Mouse (Mus musculus): ENCODE results near the gene Fgb. TPM values are rescaled to one million over a fixed set of nuclear protein-coding genes. Genes with fewer than 3 reads are reported as not detected.

Gene Fgb
- polyA plus RNA-seq, 1 experiment = not detected

DNA sequence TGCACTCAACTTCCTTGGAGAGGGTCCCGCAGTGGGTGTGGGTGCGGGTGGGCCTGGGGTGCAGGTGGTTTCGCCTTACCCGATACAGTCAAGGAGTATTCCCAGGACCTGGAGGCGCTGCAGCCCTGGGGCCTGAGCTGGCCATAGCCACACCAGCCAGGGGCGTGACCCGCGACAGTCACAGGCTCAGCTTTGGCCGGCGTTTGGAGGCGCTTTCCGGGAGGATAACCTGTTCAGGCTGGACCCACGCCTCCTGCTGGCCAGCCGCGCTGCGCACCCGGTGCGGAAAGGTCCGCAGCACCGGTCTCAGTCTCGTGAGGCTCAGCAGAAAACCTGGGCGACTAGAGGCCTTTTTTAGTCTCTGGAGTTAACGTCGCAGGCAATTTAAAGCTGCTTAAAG lies 54.3 kb downstream of the Fgb start:
- 9% methylated on average over 24 of the region's 24 CpGs for WGBS
- TF ChIP-seq POLR2A (IDR thresholded peaks at IDR 0.05; ENCODE audit: low read depth, low read length) (no peak), CTCF (IDR thresholded peaks at IDR 0.05; ENCODE audit: extremely low read depth, insufficient read depth, insufficient read length, insufficient replicate concordance) (no peak)
- H3K36me3 ChIP-seq (ENCODE audit: control insufficient read depth, insufficient read depth, low read length) = no peaks in the 10 kb centered on the region
- H3K4me1 ChIP-seq (ENCODE audit: control insufficient read depth, insufficient read depth, insufficient read length) = no peaks in the 10 kb centered on the region
- H3K27me3 ChIP-seq (ENCODE audit: control insufficient read depth, insufficient read depth, low read length) = no peaks in the 10 kb centered on the region
- no peak for DNase-seq (ENCODE audit: low read depth in 1 of 2, low spot score in 2 of 2)
- H3K27ac ChIP-seq (ENCODE audit: insufficient read depth, low read length) = no peak overlapping the region
- no peak overlapping the region for H3K4me3 ChIP-seq (ENCODE audit: extremely low read depth, insufficient read depth, insufficient read length)

DNA sequence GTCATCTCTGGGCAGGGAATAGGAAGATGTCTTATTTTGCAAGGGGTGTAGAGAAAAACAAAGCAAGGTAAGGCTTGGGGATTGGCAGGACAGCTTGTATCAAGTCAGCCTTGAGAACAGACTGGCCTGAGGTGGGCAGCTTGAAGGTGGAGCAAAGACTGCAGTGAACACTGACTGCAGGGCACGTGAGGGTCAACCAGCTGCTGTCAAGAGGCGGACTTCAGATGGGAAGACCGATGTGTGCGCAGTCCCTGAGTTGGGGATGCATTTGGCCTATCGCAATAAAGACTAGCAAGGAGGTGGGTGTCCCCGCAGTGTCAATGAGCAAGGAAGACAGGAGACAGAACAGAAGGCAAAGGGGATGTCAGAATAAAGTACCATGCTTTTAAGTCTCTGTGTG lies 56.7 kb downstream of the Fgb start:
- Histone ChIP-seq H3K27ac (ENCODE audit: insufficient read depth, low read length) (no peak overlapping the region), H3K27me3 (ENCODE audit: control insufficient read depth, insufficient read depth, low read length) (no peaks in the 10 kb centered on the region), H3K4me3 (ENCODE audit: extremely low read depth, insufficient read depth, insufficient read length) (no peak overlapping the region), H3K4me1 (ENCODE audit: control insufficient read depth, insufficient read depth, insufficient read length) (no peaks in the 10 kb centered on the region), H3K36me3 (ENCODE audit: control insufficient read depth, insufficient read depth, low read length) (no peaks in the 10 kb centered on the region)
- no peak for DNase-seq (ENCODE audit: low read depth in 1 of 2, low spot score in 2 of 2)
- TF ChIP-seq CTCF (IDR thresholded peaks at IDR 0.05; ENCODE audit: extremely low read depth, insufficient read depth, insufficient read length, insufficient replicate concordance) (no peak), POLR2A (IDR thresholded peaks at IDR 0.05; ENCODE audit: low read depth, low read length) (no peak)
- WGBS = 87% methylated on average over 6 of the region's 6 CpGs

DNA sequence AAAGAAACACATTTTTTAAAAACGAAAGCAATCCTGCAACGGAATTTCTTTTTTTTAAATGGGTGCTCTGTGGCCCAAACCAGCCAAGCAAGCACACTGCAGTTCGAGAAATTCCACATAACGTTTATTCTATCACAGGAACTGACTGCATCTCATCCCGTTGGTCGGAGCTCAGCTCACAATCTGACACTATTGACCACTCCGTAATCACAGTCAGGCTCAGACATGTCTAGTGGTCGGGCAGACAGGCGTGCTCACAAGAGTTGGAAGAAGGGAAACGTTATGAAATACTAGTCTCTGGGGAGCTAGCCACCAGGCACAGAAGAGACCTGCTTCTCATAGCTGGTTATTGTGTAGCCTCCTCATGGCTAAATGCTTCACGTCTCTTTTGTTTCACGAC lies 57.7 kb downstream of the Fgb start:
- H3K4me3 ChIP-seq (ENCODE audit: extremely low read depth, insufficient read depth, insufficient read length) = no peak overlapping the region
- no peaks in the 10 kb centered on the region for H3K4me1 ChIP-seq (ENCODE audit: control insufficient read depth, insufficient read depth, insufficient read length)
- DNase-seq (ENCODE audit: low read depth in 1 of 2, low spot score in 2 of 2) = no peak
- no peaks in the 10 kb centered on the region for H3K36me3 ChIP-seq (ENCODE audit: control insufficient read depth, insufficient read depth, low read length)
- TF ChIP-seq POLR2A (IDR thresholded peaks at IDR 0.05; ENCODE audit: low read depth, low read length) = no peak
- TF ChIP-seq CTCF (IDR thresholded peaks at IDR 0.05; ENCODE audit: extremely low read depth, insufficient read depth, insufficient read length, insufficient replicate concordance) = no peak
- H3K27ac ChIP-seq (ENCODE audit: insufficient read depth, low read length) = no peak overlapping the region
- no peaks in the 10 kb centered on the region for H3K27me3 ChIP-seq (ENCODE audit: control insufficient read depth, insufficient read depth, low read length)
- WGBS = 81% methylated on average over 12 of the region's 12 CpGs

Other genes starting within 250 kb of the Fgb start
- 0.07 and 0.08 TPM in 2 replicates for gene Rbm46, start 173.4 kb downstream of the Fgb start, polyA plus RNA-seq (2012; rRNA removed)
- 0.84 and 1.4 TPM in 2 replicates for gene Lrat, start 145.9 kb downstream of the Fgb start, polyA plus RNA-seq (2012; rRNA removed)
- 0.06 TPM in 2 replicates for gene Fgg, start 42.1 kb downstream of the Fgb start, polyA plus RNA-seq (2012; rRNA removed)
- 0.05 TPM in 1 of 2 replicates, not detected in the other for gene Fga, start 23.8 kb downstream of the Fgb start, polyA plus RNA-seq (2012; rRNA removed)
- gene Plrg1, start 5.7 kb upstream of the Fgb start, polyA plus RNA-seq (2012; rRNA removed) = 21.1 and 25.1 TPM in 2 replicates
- gene Dchs2, start 78.1 kb upstream of the Fgb start, polyA plus RNA-seq (2012; rRNA removed) = 0.05 and 0.08 TPM in 2 replicates

All from spleen, adult 2 months (tissue).